Mouse (Mus musculus): Measurements from ENCODE around the gene Clmn. TPM values are rescaled to one million over a fixed set of nuclear protein-coding genes. Genes with fewer than 3 reads are reported as not detected.
A peak's percentile ranks its signal among the peaks of the same experiment; 100 is the strongest.

The Clmn gene
- polyA plus RNA-seq, 1 experiment, result 0.13 TPM

GRCm38 (mm10) chr12:104907133-104907532 lies 42.3 kb upstream of the Clmn start:
- Histone ChIP-seq H3K4me3 (ENCODE audit: extremely low read depth, insufficient read depth, insufficient read length) (no peak overlapping the region), H3K36me3 (ENCODE audit: control insufficient read depth, insufficient read depth, low read length) (no peaks in the 10 kb centered on the region), H3K27me3 (ENCODE audit: control insufficient read depth, insufficient read depth, low read length) (no peaks in the 10 kb centered on the region), H3K27ac (ENCODE audit: insufficient read depth, low read length) (no peak overlapping the region), H3K4me1 (ENCODE audit: control insufficient read depth, insufficient read depth, insufficient read length) (no peaks in the 10 kb centered on the region; the same call in 1 of the 2 replicates)
- WGBS, result 89% methylated on average over 2 of the region's 2 CpGs
- no peak for TF ChIP-seq CTCF (IDR thresholded peaks at IDR 0.05; ENCODE audit: extremely low read depth, insufficient read depth, insufficient read length, insufficient replicate concordance)
- TF ChIP-seq POLR2A (IDR thresholded peaks at IDR 0.05; ENCODE audit: low read depth, low read length), result no peak
- no peak for DNase-seq (ENCODE audit: low read depth in 1 of 2, low spot score in 2 of 2)

- WGBS, result 21% methylated on average over 5 of the region's 5 CpGs
- Histone ChIP-seq H3K27ac (ENCODE audit: insufficient read depth, low read length) (peak overlapping the region; percentile 55), H3K27me3 (ENCODE audit: control insufficient read depth, insufficient read depth, low read length) (no peaks in the 10 kb centered on the region), H3K4me3 (ENCODE audit: extremely low read depth, insufficient read depth, insufficient read length) (no peak overlapping the region), H3K36me3 (ENCODE audit: control insufficient read depth, insufficient read depth, low read length) (no peaks in the 10 kb centered on the region), H3K4me1 (ENCODE audit: control insufficient read depth, insufficient read depth, insufficient read length) (no peaks in the 10 kb centered on the region; the same call in 1 of the 2 replicates)
- peak; percentile 7 to 25 for DNase-seq (ENCODE audit: low read depth in 1 of 2, low spot score in 2 of 2)
- TF ChIP-seq CTCF (IDR thresholded peaks at IDR 0.05; ENCODE audit: extremely low read depth, insufficient read depth, insufficient read length, insufficient replicate concordance), result no peak
- TF ChIP-seq POLR2A (IDR thresholded peaks at IDR 0.05; ENCODE audit: low read depth, low read length), result no peak
Observed at GRCm38 (mm10) chr12:104904138-104904537, 39.3 kb upstream of the Clmn start.

GRCm38 (mm10) chr12:104902392-104903053 lies 37.6 kb upstream of the Clmn start:
- no peaks in the 10 kb centered on the region for H3K36me3 ChIP-seq (ENCODE audit: control insufficient read depth, insufficient read depth, low read length)
- no peak overlapping the region for H3K27ac ChIP-seq (ENCODE audit: insufficient read depth, low read length)
- H3K4me3 ChIP-seq (ENCODE audit: extremely low read depth, insufficient read depth, insufficient read length), result no peak overlapping the region
- no peaks in the 10 kb centered on the region; the same call in 1 of the 2 replicates for H3K4me1 ChIP-seq (ENCODE audit: control insufficient read depth, insufficient read depth, insufficient read length)
- TF ChIP-seq POLR2A (IDR thresholded peaks at IDR 0.05; ENCODE audit: low read depth, low read length) (no peak), CTCF (IDR thresholded peaks at IDR 0.05; ENCODE audit: extremely low read depth, insufficient read depth, insufficient read length, insufficient replicate concordance) (no peak)
- no peaks in the 10 kb centered on the region for H3K27me3 ChIP-seq (ENCODE audit: control insufficient read depth, insufficient read depth, low read length)
- no peak for DNase-seq (ENCODE audit: low read depth in 1 of 2, low spot score in 2 of 2)
- WGBS, result 89% methylated on average over 13 of the region's 13 CpGs

- H3K4me3 ChIP-seq (ENCODE audit: extremely low read depth, insufficient read depth, insufficient read length), result no peak overlapping the region
- DNase-seq (ENCODE audit: low read depth in 1 of 2, low spot score in 2 of 2), result no peak
- TF ChIP-seq CTCF (IDR thresholded peaks at IDR 0.05; ENCODE audit: extremely low read depth, insufficient read depth, insufficient read length, insufficient replicate concordance), result no peak
- TF ChIP-seq POLR2A (IDR thresholded peaks at IDR 0.05; ENCODE audit: low read depth, low read length), result no peak
- H3K27ac ChIP-seq (ENCODE audit: insufficient read depth, low read length), result no peak overlapping the region
- WGBS, result 80% methylated on average over 8 of the region's 8 CpGs
- no peaks in the 10 kb centered on the region for H3K27me3 ChIP-seq (ENCODE audit: control insufficient read depth, insufficient read depth, low read length)
- H3K4me1 ChIP-seq (ENCODE audit: control insufficient read depth, insufficient read depth, insufficient read length), result no peaks in the 10 kb centered on the region; the same call in 1 of the 2 replicates
- H3K36me3 ChIP-seq (ENCODE audit: control insufficient read depth, insufficient read depth, low read length), result no peaks in the 10 kb centered on the region
Observed at GRCm38 (mm10) chr12:104901320-104901719, 36.4 kb upstream of the Clmn start.

GRCm38 (mm10) chr12:104899835-104900234 lies 35.0 kb upstream of the Clmn start:
- no peak for DNase-seq (ENCODE audit: low read depth in 1 of 2, low spot score in 2 of 2)
- 83% methylated on average over 3 of the region's 3 CpGs for WGBS
- H3K4me3 ChIP-seq (ENCODE audit: extremely low read depth, insufficient read depth, insufficient read length), result no peak overlapping the region
- H3K36me3 ChIP-seq (ENCODE audit: control insufficient read depth, insufficient read depth, low read length), result no peaks in the 10 kb centered on the region
- no peaks in the 10 kb centered on the region; the same call in 1 of the 2 replicates for H3K4me1 ChIP-seq (ENCODE audit: control insufficient read depth, insufficient read depth, insufficient read length)
- H3K27ac ChIP-seq (ENCODE audit: insufficient read depth, low read length), result no peak overlapping the region
- no peaks in the 10 kb centered on the region for H3K27me3 ChIP-seq (ENCODE audit: control insufficient read depth, insufficient read depth, low read length)
- TF ChIP-seq POLR2A (IDR thresholded peaks at IDR 0.05; ENCODE audit: low read depth, low read length) (no peak), CTCF (IDR thresholded peaks at IDR 0.05; ENCODE audit: extremely low read depth, insufficient read depth, insufficient read length, insufficient replicate concordance) (no peak)

- TF ChIP-seq CTCF (IDR thresholded peaks at IDR 0.05; ENCODE audit: extremely low read depth, insufficient read depth, insufficient read length, insufficient replicate concordance) (no peak), POLR2A (IDR thresholded peaks at IDR 0.05; ENCODE audit: low read depth, low read length) (no peak)
- Histone ChIP-seq H3K4me3 (ENCODE audit: extremely low read depth, insufficient read depth, insufficient read length) (no peak overlapping the region), H3K36me3 (ENCODE audit: control insufficient read depth, insufficient read depth, low read length) (no peaks in the 10 kb centered on the region), H3K27me3 (ENCODE audit: control insufficient read depth, insufficient read depth, low read length) (no peaks in the 10 kb centered on the region), H3K4me1 (ENCODE audit: control insufficient read depth, insufficient read depth, insufficient read length) (no peaks in the 10 kb centered on the region; the same call in 1 of the 2 replicates), H3K27ac (ENCODE audit: insufficient read depth, low read length) (no peak overlapping the region)
- WGBS, result 65% methylated on average over 11 of the region's 11 CpGs
- DNase-seq (ENCODE audit: low read depth in 1 of 2, low spot score in 2 of 2), result no peak
Observed at GRCm38 (mm10) chr12:104899161-104899560, 34.3 kb upstream of the Clmn start.

GRCm38 (mm10) chr12:104898718-104899117 lies 33.8 kb upstream of the Clmn start:
- TF ChIP-seq POLR2A (IDR thresholded peaks at IDR 0.05; ENCODE audit: low read depth, low read length) (no peak), CTCF (IDR thresholded peaks at IDR 0.05; ENCODE audit: extremely low read depth, insufficient read depth, insufficient read length, insufficient replicate concordance) (no peak)
- no peaks in the 10 kb centered on the region; the same call in 1 of the 2 replicates for H3K4me1 ChIP-seq (ENCODE audit: control insufficient read depth, insufficient read depth, insufficient read length)
- H3K27ac ChIP-seq (ENCODE audit: insufficient read depth, low read length), result no peak overlapping the region
- no peak overlapping the region for H3K4me3 ChIP-seq (ENCODE audit: extremely low read depth, insufficient read depth, insufficient read length)
- H3K27me3 ChIP-seq (ENCODE audit: control insufficient read depth, insufficient read depth, low read length), result no peaks in the 10 kb centered on the region
- 75% methylated on average over 9 of the region's 9 CpGs for WGBS
- DNase-seq (ENCODE audit: low read depth in 1 of 2, low spot score in 2 of 2), result no peak
- no peaks in the 10 kb centered on the region for H3K36me3 ChIP-seq (ENCODE audit: control insufficient read depth, insufficient read depth, low read length)

Measured in spleen, adult 2 months (tissue).